Mouse (Mus musculus) spleen, adult 2 months (tissue): Measurements from ENCODE around the gene 1700022I11Rik.

ENCODE experiments used
- CTCF ChIP-seq: fragments of 200-500 bp; IDR thresholded peaks from 2 replicates; pipeline ENCODE4 v1.5.1; 2011; ENCODE audit warnings: mild to moderate bottlenecking, inconsistent platforms; ENCODE audit not compliant: insufficient read depth, insufficient read length, insufficient replicate concordance; ENCODE audit errors: extremely low read depth
- POLR2A ChIP-seq: fragments of 200-500 bp; IDR thresholded peaks from 2 replicates; pipeline ENCODE4 v1.6.1; 2011; ENCODE audit warnings: low read depth, low read length, inconsistent platforms

DNA sequence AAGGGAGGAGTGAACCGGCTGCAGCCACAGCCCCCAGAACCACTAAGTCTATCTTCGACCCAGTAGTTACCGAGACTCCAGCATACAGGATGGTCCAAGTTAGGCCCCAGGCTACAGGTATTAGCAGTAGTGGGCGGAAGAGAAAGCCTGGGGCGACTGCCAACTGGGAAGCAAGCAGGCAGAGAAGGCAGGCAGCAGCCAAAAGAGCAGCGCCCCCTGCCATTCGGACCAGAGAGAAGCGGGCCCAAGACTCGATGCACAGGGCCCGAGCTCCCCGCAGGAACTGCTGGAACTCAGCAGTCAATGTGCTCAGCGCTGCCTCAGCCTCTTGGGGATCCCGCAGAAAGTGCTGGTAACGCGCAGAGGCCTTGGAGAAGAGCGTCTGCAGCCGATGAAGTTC is 51.9 kb downstream of the 1700022I11Rik start:
- TF ChIP-seq POLR2A, result no peak
- TF ChIP-seq CTCF, result no peak
